Mouse (Mus musculus): Measurements from ENCODE around the gene Qtrt1.

GRCm38 (mm10) chr9:21419646-21420045, 8.0 kb downstream of the Qtrt1 start:
- TF ChIP-seq CTCF (IDR thresholded peaks at IDR 0.05; ENCODE audit: low read depth, low read length) (no peak), POLR2A (IDR thresholded peaks at IDR 0.05; ENCODE audit: extremely low read depth, insufficient read depth, low read length) (no peak)
